Mouse (Mus musculus): ENCODE results near the gene Tex10. TPM values are rescaled to one million over a fixed set of nuclear protein-coding genes. Genes with fewer than 3 reads are reported as not detected.

The Tex10 gene
- polyA plus RNA-seq, 1 experiment from 2014 or later, result 54.0 TPM

DNA sequence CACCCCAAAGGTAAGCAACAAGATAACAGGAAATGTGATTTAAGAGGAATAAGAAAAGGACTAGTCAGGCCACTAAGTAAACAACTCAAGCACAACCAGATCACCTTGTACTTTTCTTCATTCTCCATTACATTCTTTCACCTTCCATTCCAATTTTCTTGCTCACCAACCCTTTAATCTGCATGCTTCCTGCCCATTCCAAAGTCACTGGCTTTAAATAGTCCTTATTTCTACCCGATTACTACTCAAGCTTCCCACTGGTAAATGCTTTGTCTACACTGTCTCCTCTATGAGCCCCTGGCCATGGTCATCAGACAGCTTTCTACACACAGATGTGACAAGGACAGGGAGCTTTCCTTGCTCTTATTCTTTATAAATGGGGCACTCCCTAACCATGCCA, 2.3 kb downstream of the Tex10 start:
- no peak for ATAC-seq (ENCODE audit: low read depth)
- WGBS, result 38% methylated on average over 1 of the region's 1 CpGs
- Histone ChIP-seq H3K27me3 (replicated peaks; ENCODE audit: control insufficient read depth, insufficient read depth, low read length) (no peaks in the 10 kb centered on the region), H3K9ac (ENCODE audit: low read depth, low read length) (no peak overlapping the region), H3K9me3 (ENCODE audit: control insufficient read depth, low read length) (no peaks in the 10 kb centered on the region), H3K27ac (replicated peaks; ENCODE audit: low read depth, low read length) (no peak overlapping the region), H3K4me1 (ENCODE audit: control insufficient read depth, insufficient read depth, low read length) (peaks cover 14% of the 10 kb centered on the region), H3K36me3 (ENCODE audit: control insufficient read depth, insufficient read depth, low read length) (peaks cover 23% of the 10 kb centered on the region), H3K4me3 (ENCODE audit: low read depth, low read length) (0 out of 2 replicates have a peak overlapping the region, but pooled peaks have one; percentile 98), H3K4me2 (ENCODE audit: low read depth, low read length) (peak overlapping the region; percentile 74)
- no peak for DNase-seq (ENCODE audit: low spot score)

GRCm38 (mm10) chr4:48461060-48461459, 12.2 kb downstream of the Tex10 start:
- Histone ChIP-seq H3K9me3 (ENCODE audit: control insufficient read depth, low read length) (no peaks in the 10 kb centered on the region), H3K36me3 (ENCODE audit: control insufficient read depth, insufficient read depth, low read length) (peaks cover 68% of the 10 kb centered on the region), H3K27me3 (replicated peaks; ENCODE audit: control insufficient read depth, insufficient read depth, low read length) (no peaks in the 10 kb centered on the region), H3K4me1 (ENCODE audit: control insufficient read depth, insufficient read depth, low read length) (no peaks in the 10 kb centered on the region), H3K27ac (replicated peaks; ENCODE audit: low read depth, low read length) (no peak overlapping the region), H3K9ac (ENCODE audit: low read depth, low read length) (no peak overlapping the region), H3K4me3 (ENCODE audit: low read depth, low read length) (no peak overlapping the region), H3K4me2 (ENCODE audit: low read depth, low read length) (no peak overlapping the region)
- DNase-seq (ENCODE audit: low spot score) (no peak), ATAC-seq (ENCODE audit: low read depth) (no peak)
- 85% methylated on average over 1 of the region's 1 CpGs for WGBS

- Histone ChIP-seq H3K36me3 (ENCODE audit: control insufficient read depth, insufficient read depth, low read length) (peaks cover 74% of the 10 kb centered on the region), H3K4me3 (ENCODE audit: low read depth, low read length) (no peak overlapping the region), H3K4me1 (ENCODE audit: control insufficient read depth, insufficient read depth, low read length) (no peaks in the 10 kb centered on the region), H3K27ac (replicated peaks; ENCODE audit: low read depth, low read length) (no peak overlapping the region), H3K9ac (ENCODE audit: low read depth, low read length) (no peak overlapping the region), H3K27me3 (replicated peaks; ENCODE audit: control insufficient read depth, insufficient read depth, low read length) (no peaks in the 10 kb centered on the region), H3K9me3 (ENCODE audit: control insufficient read depth, low read length) (no peaks in the 10 kb centered on the region), H3K4me2 (ENCODE audit: low read depth, low read length) (no peak overlapping the region)
- 92% methylated on average over 6 of the region's 6 CpGs for WGBS
- no peak for DNase-seq (ENCODE audit: low spot score)
- no peak for ATAC-seq (ENCODE audit: low read depth)
These were observed 14.8 kb downstream of the Tex10 start for GRCm38 (mm10) chr4:48458436-48458835.

DNA sequence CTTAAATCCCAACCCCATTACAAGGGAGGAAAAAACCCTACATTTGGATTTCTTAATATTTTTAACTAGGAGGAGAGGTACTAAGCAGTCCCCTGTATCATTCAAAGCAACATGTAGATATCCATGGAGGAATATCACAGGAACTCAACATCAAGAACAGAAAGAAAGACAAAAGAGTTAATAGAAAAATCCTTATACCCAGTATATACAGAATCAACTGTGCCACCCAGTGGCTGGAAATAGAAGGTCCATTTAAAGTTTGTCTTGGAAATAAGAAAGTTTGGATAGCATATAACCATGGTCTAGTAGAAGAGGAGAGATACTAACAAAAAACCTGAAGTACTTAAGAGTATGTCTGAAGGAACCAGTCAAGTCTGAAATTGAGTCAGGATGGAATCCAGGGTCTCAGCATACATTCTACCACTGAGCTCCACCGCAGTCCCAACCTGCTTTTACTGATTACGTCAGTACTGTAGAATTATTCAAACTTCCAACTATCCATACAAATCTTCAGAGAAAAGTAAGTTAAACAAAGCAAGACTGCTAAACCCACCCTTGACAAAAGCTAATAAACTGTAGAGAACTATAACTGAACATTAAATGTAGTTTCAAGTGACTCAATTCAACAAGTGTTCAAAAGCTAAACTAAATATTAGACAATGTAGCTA, 19.0 kb downstream of the Tex10 start:
- H3K36me3 ChIP-seq (ENCODE audit: control insufficient read depth, insufficient read depth, low read length), result peaks cover 78% of the 10 kb centered on the region
- no peak overlapping the region for H3K4me2 ChIP-seq (ENCODE audit: low read depth, low read length)
- H3K4me1 ChIP-seq (ENCODE audit: control insufficient read depth, insufficient read depth, low read length), result no peaks in the 10 kb centered on the region
- H3K9me3 ChIP-seq (ENCODE audit: control insufficient read depth, low read length), result no peaks in the 10 kb centered on the region
- no peak overlapping the region for H3K27ac ChIP-seq (replicated peaks; ENCODE audit: low read depth, low read length)
- DNase-seq (ENCODE audit: low spot score) (peak; percentile 26), ATAC-seq (ENCODE audit: low read depth) (no peak)
- H3K9ac ChIP-seq (ENCODE audit: low read depth, low read length), result no peak overlapping the region
- no peaks in the 10 kb centered on the region for H3K27me3 ChIP-seq (replicated peaks; ENCODE audit: control insufficient read depth, insufficient read depth, low read length)
- no peak overlapping the region for H3K4me3 ChIP-seq (ENCODE audit: low read depth, low read length)
- 98% methylated on average over 2 of the region's 2 CpGs for whole genome bisulfite sequencing

DNA sequence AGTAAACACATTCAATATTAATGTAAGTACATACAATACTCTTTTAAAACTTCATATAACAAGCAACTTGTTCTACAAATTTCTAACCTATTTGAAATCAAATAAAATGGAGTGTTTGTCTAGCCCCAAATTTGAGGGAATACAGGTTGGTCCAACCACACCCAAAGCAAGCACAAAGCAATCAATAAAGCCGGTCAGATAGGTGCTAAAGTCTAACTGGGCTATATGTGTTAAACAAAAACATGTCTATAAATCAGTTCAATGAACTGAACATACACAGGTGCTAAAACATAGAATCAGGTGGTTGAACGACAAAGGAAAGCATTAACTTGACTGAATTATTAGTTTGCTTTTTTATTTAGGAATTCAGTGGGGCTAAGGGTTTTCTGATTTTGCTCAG, 45.2 kb downstream of the Tex10 start:
- Histone ChIP-seq H3K27ac (replicated peaks; ENCODE audit: low read depth, low read length) (no peak overlapping the region), H3K4me3 (ENCODE audit: low read depth, low read length) (no peak overlapping the region), H3K4me1 (ENCODE audit: control insufficient read depth, insufficient read depth, low read length) (no peaks in the 10 kb centered on the region), H3K36me3 (ENCODE audit: control insufficient read depth, insufficient read depth, low read length) (peaks cover 67% of the 10 kb centered on the region), H3K9ac (ENCODE audit: low read depth, low read length) (no peak overlapping the region), H3K4me2 (ENCODE audit: low read depth, low read length) (no peak overlapping the region), H3K27me3 (replicated peaks; ENCODE audit: control insufficient read depth, insufficient read depth, low read length) (no peaks in the 10 kb centered on the region), H3K9me3 (ENCODE audit: control insufficient read depth, low read length) (no peaks in the 10 kb centered on the region)
- no peak for ATAC-seq (ENCODE audit: low read depth)
- 93% methylated on average over 2 of the region's 2 CpGs for WGBS
- no peak for DNase-seq (ENCODE audit: low spot score)

GRCm38 (mm10) chr4:48427413-48427812, 45.8 kb downstream of the Tex10 start:
- no peak overlapping the region for H3K9ac ChIP-seq (ENCODE audit: low read depth, low read length)
- 69% methylated on average over 3 of the region's 3 CpGs for WGBS
- H3K27me3 ChIP-seq (replicated peaks; ENCODE audit: control insufficient read depth, insufficient read depth, low read length), result no peaks in the 10 kb centered on the region
- H3K36me3 ChIP-seq (ENCODE audit: control insufficient read depth, insufficient read depth, low read length), result peaks cover 64% of the 10 kb centered on the region
- no peaks in the 10 kb centered on the region for H3K9me3 ChIP-seq (ENCODE audit: control insufficient read depth, low read length)
- no peak overlapping the region for H3K27ac ChIP-seq (replicated peaks; ENCODE audit: low read depth, low read length)
- ATAC-seq (ENCODE audit: low read depth) (no peak), DNase-seq (ENCODE audit: low spot score) (no peak)
- no peak overlapping the region for H3K4me2 ChIP-seq (ENCODE audit: low read depth, low read length)
- H3K4me3 ChIP-seq (ENCODE audit: low read depth, low read length), result no peak overlapping the region
- H3K4me1 ChIP-seq (ENCODE audit: control insufficient read depth, insufficient read depth, low read length), result no peaks in the 10 kb centered on the region

DNA sequence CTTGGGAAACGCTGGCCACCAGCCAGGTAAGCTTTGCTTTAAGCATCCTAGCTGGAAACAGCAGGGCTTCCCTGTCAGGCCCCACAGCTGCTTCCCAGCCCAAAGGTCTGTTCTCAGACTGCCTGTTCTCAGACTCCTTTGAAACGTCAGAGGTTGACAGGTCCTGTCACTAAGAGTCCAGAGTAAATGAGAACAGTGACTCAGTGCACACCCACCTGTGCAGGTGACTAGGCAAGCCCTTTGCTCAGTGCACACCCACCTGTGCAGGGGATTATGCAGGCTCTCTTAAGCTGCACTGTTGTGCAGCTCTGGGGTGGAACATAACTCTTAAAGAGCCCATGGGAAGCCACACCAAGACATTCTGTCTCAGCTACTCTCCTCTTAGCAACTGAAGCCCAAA, 49.5 kb downstream of the Tex10 start:
- Histone ChIP-seq H3K4me1 (ENCODE audit: control insufficient read depth, insufficient read depth, low read length) (no peaks in the 10 kb centered on the region), H3K9ac (ENCODE audit: low read depth, low read length) (no peak overlapping the region), H3K9me3 (ENCODE audit: control insufficient read depth, low read length) (no peaks in the 10 kb centered on the region), H3K4me3 (ENCODE audit: low read depth, low read length) (no peak overlapping the region), H3K27me3 (replicated peaks; ENCODE audit: control insufficient read depth, insufficient read depth, low read length) (no peaks in the 10 kb centered on the region), H3K36me3 (ENCODE audit: control insufficient read depth, insufficient read depth, low read length) (peaks cover 50% of the 10 kb centered on the region), H3K4me2 (ENCODE audit: low read depth, low read length) (no peak overlapping the region), H3K27ac (replicated peaks; ENCODE audit: low read depth, low read length) (no peak overlapping the region)
- ATAC-seq (ENCODE audit: low read depth), result no peak
- no peak for DNase-seq (ENCODE audit: low spot score)
- 44% methylated on average over 2 of the region's 2 CpGs for WGBS

DNA sequence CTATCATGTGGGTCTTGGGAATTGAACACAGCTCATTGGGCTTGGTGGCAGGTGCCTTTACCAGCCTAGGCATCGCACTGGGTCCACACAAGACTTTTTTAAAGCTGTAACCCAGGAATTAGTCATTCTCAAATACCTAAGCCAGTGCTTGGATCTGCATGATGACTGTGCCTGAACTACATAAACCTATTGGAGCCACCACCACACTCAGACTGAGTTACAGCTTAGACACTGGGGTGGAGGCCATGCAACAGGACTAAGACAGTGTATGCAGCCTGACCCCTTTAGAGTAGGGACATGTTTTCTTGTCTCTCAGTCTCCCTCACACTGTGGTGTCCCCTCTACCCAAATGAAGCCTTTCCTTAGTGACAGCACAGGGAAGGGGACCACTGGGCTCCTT, 50.6 kb downstream of the Tex10 start:
- H3K27me3 ChIP-seq (replicated peaks; ENCODE audit: control insufficient read depth, insufficient read depth, low read length), result no peaks in the 10 kb centered on the region
- no peaks in the 10 kb centered on the region for H3K4me1 ChIP-seq (ENCODE audit: control insufficient read depth, insufficient read depth, low read length)
- no peak overlapping the region for H3K27ac ChIP-seq (replicated peaks; ENCODE audit: low read depth, low read length)
- no peak overlapping the region for H3K9ac ChIP-seq (ENCODE audit: low read depth, low read length)
- H3K36me3 ChIP-seq (ENCODE audit: control insufficient read depth, insufficient read depth, low read length), result peaks cover 44% of the 10 kb centered on the region
- ATAC-seq (ENCODE audit: low read depth) (no peak), DNase-seq (ENCODE audit: low spot score) (no peak)
- H3K9me3 ChIP-seq (ENCODE audit: control insufficient read depth, low read length), result no peaks in the 10 kb centered on the region
- H3K4me2 ChIP-seq (ENCODE audit: low read depth, low read length), result no peak overlapping the region
- 100% methylated on average over 1 of the region's 1 CpGs for WGBS
- no peak overlapping the region for H3K4me3 ChIP-seq (ENCODE audit: low read depth, low read length)

DNA sequence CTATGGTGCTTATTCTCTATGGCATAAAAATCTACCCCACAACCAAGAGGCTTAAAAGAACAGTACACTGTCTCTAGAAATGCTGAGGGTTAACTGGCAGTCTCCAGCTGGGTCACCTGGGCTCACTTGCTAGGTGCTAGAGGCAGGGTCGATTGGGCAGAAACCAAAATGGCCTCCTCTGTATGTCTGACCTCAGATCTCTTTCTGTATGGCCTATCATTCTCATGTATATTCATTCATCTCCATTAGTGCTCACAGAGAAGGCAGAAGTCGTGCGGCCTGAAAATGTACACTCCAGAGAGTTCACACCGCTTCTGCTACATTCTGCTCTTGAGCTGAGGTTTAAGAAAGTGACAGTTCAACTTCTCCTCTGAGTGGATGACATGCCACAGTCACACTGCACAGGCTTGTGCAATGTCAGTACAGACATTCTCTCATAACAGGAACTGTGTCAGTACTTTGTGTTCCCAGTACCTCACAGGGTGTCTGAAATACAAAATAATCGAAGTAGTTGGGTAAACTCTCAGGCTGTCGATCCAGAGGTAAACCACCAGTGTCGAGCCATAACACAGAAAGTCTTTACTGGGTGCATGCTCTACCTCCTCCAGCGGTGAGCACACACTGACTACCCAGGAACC, 54.3 kb downstream of the Tex10 start:
- Histone ChIP-seq H3K9ac (ENCODE audit: low read depth, low read length) (no peak overlapping the region), H3K4me1 (ENCODE audit: control insufficient read depth, insufficient read depth, low read length) (no peaks in the 10 kb centered on the region), H3K36me3 (ENCODE audit: control insufficient read depth, insufficient read depth, low read length) (peaks cover 34% of the 10 kb centered on the region), H3K4me2 (ENCODE audit: low read depth, low read length) (no peak overlapping the region), H3K9me3 (ENCODE audit: control insufficient read depth, low read length) (no peaks in the 10 kb centered on the region), H3K4me3 (ENCODE audit: low read depth, low read length) (no peak overlapping the region), H3K27ac (replicated peaks; ENCODE audit: low read depth, low read length) (no peak overlapping the region), H3K27me3 (replicated peaks; ENCODE audit: control insufficient read depth, insufficient read depth, low read length) (no peaks in the 10 kb centered on the region)
- 91% methylated on average over 8 of the region's 8 CpGs for WGBS
- no peak for DNase-seq (ENCODE audit: low spot score)
- ATAC-seq (ENCODE audit: low read depth), result no peak

Measured in embryonic facial prominence, embryonic 14.5 days (tissue).